Comparison of ENCODE assay signal across 7 mouse cellular contexts in genomic region chr17:36205456-36205855, GRCm38 (mm10). TPM values are rescaled to one million over a fixed set of nuclear protein-coding genes. Genes with fewer than 3 reads are reported as not detected.
DNase-seq lines count a peak whose midpoint lies in the region; ATAC-seq lines count a peak whose summit lies in the region.

No protein-coding gene starts in this region.

- no peak overlapping the region for H3K27ac ChIP-seq in brown adipose tissue, adult 24 weeks (replicated peaks; ENCODE audit: low read depth, low read length)
- no peak overlapping the region for H3K27ac ChIP-seq in heart, embryonic 16.5 days (ENCODE audit: low read length)
- no peak overlapping the region for H3K27ac ChIP-seq in stomach, embryonic 16.5 days (ENCODE audit: low read length)

- H3K36me3 ChIP-seq in heart, embryonic 16.5 days (ENCODE audit: control insufficient read depth, insufficient read depth) = no peaks in the 10 kb centered on the region
- H3K36me3 ChIP-seq in stomach, embryonic 16.5 days (ENCODE audit: control insufficient read depth, insufficient read depth, low read length) = no peaks in the 10 kb centered on the region

- H3K27me3 ChIP-seq in heart, embryonic 16.5 days (ENCODE audit: control insufficient read depth, insufficient read depth, low read length) = peaks cover 28% of the 10 kb centered on the region
- peaks cover 21% of the 10 kb centered on the region for H3K27me3 ChIP-seq in stomach, embryonic 16.5 days (ENCODE audit: control insufficient read depth, insufficient read depth, low read length)

- H3K9me3 ChIP-seq in heart, embryonic 16.5 days (replicated peaks; ENCODE audit: control insufficient read depth, low read length) = no peaks in the 10 kb centered on the region
- H3K9me3 ChIP-seq in stomach, embryonic 16.5 days (replicated peaks; ENCODE audit: control insufficient read depth, low read length) = no peaks in the 10 kb centered on the region

- H3K9ac ChIP-seq in heart, embryonic 16.5 days (ENCODE audit: low read length) = peak overlapping the region; percentile 30
- peak overlapping the region; percentile 60; the same call in 1 of the 2 replicates for H3K9ac ChIP-seq in stomach, embryonic 16.5 days (ENCODE audit: low read length)

- H3K4me2 ChIP-seq in heart, embryonic 16.5 days (ENCODE audit: low read depth, low read length) = peak overlapping the region; percentile 66
- peak overlapping the region; percentile 75 for H3K4me2 ChIP-seq in stomach, embryonic 16.5 days (ENCODE audit: low read depth, low read length)

- H3K4me1 ChIP-seq in brown adipose tissue, adult 24 weeks (ENCODE audit: control insufficient read depth, insufficient read depth, insufficient read length, low read length) = no peaks in the 10 kb centered on the region
- H3K4me1 ChIP-seq in heart, embryonic 16.5 days (ENCODE audit: control insufficient read depth, insufficient read depth, low read length) = 0 out of 2 replicates have a peak, but pooled peaks cover 3% of the 10 kb centered on the region
- H3K4me1 ChIP-seq in stomach, embryonic 16.5 days (ENCODE audit: control insufficient read depth, insufficient read depth, low read length) = no peaks in the 10 kb centered on the region

- H3K4me3 ChIP-seq in brown adipose tissue, adult 24 weeks (ENCODE audit: insufficient read depth, low read depth, low read length) = peak overlapping the region; percentile 59
- H3K4me3 ChIP-seq in heart, embryonic 16.5 days (ENCODE audit: low read length) = peak overlapping the region; percentile 59
- peak overlapping the region; percentile 49 for H3K4me3 ChIP-seq in stomach, embryonic 16.5 days (replicated peaks; ENCODE audit: low read length)

- WGBS in heart, embryonic 16.5 days = under 1% methylated on average over 15 of the region's 15 CpGs
- 1% methylated on average over 15 of the region's 15 CpGs for WGBS in stomach, embryonic 16.5 days

- ATAC-seq in heart, embryonic 16.5 days (replicated peaks; ENCODE audit: extremely low read depth, insufficient read depth, low FRiP score) = 0 out of 2 replicates have a peak, but pooled peaks have one; percentile 23
- ATAC-seq in megakaryocyte progenitor cell, adult 5-6 weeks (replicated peaks; ENCODE audit: poor library complexity) = peak; percentile 95
- no peak for ATAC-seq in stomach, embryonic 16.5 days (ENCODE audit: insufficient read depth, low FRiP score)

- DNase-seq in Muller cell, postnatal 12 days (ENCODE audit: inconsistent ontology term) = peak; percentile 64
- peak; percentile 14 to 18 for DNase-seq in kidney, postnatal 4 days
- no peak for DNase-seq in cerebellum, adult 18-20 months

RNA-seq across cellular contexts. Expression of gene H2-T3, which starts 15.4 kb away (rescaled TPM):
- not detected in 2 replicates for polyA plus RNA-seq in brown adipose tissue, adult 24 weeks (2012; ENCODE audit: insufficient read depth, insufficient read length, missing spikeins)
- polyA plus RNA-seq in heart, embryonic 16.5 days (2015; fragmentation: Nextera tagmentation; extraction: Ambion mirVana) = 0.21 and 0.97 TPM in 2 replicates
- not detected in 2 replicates for total RNA-seq in megakaryocyte progenitor cell, adult 5-6 weeks (2015)
- total RNA-seq in megakaryocyte progenitor cell, adult 5-6 weeks (2017) = not detected in 2 replicates
- polyA plus RNA-seq in stomach, embryonic 16.5 days (2015; fragmentation: Nextera tagmentation; extraction: Ambion mirVana) = 3.4 and 4.0 TPM in 2 replicates

RNA-seq across cellular contexts. Expression of gene Gm8909, which starts 37.1 kb away (rescaled TPM):
- not detected in 2 replicates for polyA plus RNA-seq in brown adipose tissue, adult 24 weeks (2012; ENCODE audit: insufficient read depth, insufficient read length, missing spikeins)
- 1.8 and 1.9 TPM in 2 replicates for polyA plus RNA-seq in heart, embryonic 16.5 days (2015; fragmentation: Nextera tagmentation; extraction: Ambion mirVana)
- total RNA-seq in megakaryocyte progenitor cell, adult 5-6 weeks (2015) = not detected in 2 replicates
- total RNA-seq in megakaryocyte progenitor cell, adult 5-6 weeks (2017) = not detected in 2 replicates
- polyA plus RNA-seq in stomach, embryonic 16.5 days (2015; fragmentation: Nextera tagmentation; extraction: Ambion mirVana) = 0.42 and 0.45 TPM in 2 replicates

RNA-seq across cellular contexts. Expression of gene Rpp21, which starts 52.4 kb away (rescaled TPM):
- 49.0 and 66.3 TPM in 2 replicates for polyA plus RNA-seq in brown adipose tissue, adult 24 weeks (2012; ENCODE audit: insufficient read depth, insufficient read length, missing spikeins)
- 73.2 and 89.1 TPM in 2 replicates for polyA plus RNA-seq in heart, embryonic 16.5 days (2015; fragmentation: Nextera tagmentation; extraction: Ambion mirVana)
- total RNA-seq in megakaryocyte progenitor cell, adult 5-6 weeks (2015) = 48.6 and 56.3 TPM in 2 replicates
- total RNA-seq in megakaryocyte progenitor cell, adult 5-6 weeks (2017) = 25.9 and 50.6 TPM in 2 replicates
- 112 and 116 TPM in 2 replicates for polyA plus RNA-seq in stomach, embryonic 16.5 days (2015; fragmentation: Nextera tagmentation; extraction: Ambion mirVana)

Comparison
In these comparisons a context has a peak if more than half of its experiments do, and no peak if none do; other contexts are left out.
1. DNase-seq: peak in Muller cell, postnatal 12 days (single experiment) and kidney, postnatal 4 days (2 of 2); none in cerebellum, adult 18-20 months (0 of 2).
2. Peak in every context shown above with its lines, with median percentiles within 50 percentile points of each other: H3K4me3 ChIP-seq.